28 mouse cellular contexts compared by ENCODE assay signal in the genomic region with DNA sequence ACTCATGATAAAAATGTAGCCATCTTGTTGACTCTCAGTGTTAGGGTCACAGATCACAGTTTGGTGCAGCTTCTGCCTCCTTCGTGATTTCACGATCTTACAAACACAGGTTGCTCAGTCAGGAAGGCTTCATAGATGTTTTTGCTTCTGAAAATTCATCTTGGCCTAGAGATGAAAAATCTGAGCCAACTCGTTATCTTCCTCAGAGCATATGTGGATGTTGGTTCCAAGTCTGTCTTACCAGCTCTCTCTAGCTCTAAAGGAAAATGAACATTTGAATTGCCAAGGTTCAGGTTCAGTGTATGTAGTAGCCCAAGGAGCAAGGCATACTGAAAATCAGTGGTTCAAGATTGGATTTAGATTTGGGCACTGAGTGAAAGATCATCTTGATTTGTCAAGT.
A peak's percentile ranks its signal among the peaks of the same experiment; 100 is the strongest.
DNase-seq lines count a peak whose midpoint lies in the region; ATAC-seq lines count a peak whose summit lies in the region.
"Had no signal": no experiment of that assay in that cellular context is flagged by ENCODE, and none has a peak within 500 bp of the region (broad histone marks: within the 10 kb centered on the region; RNA-seq: fewer than 3 reads in every experiment).

No protein-coding gene starts in this region.

- no peak for ATAC-seq in forebrain, embryonic 14.5 days
- ATAC-seq in forebrain, embryonic 16.5 days = no peak
- ATAC-seq in frontal cortex, adult (ENCODE audit: low TSS enrichment) = peak; percentile 88
- no peak for ATAC-seq in hindbrain, embryonic 13.5 days (ENCODE audit: low FRiP score)
- ATAC-seq: activated CD4-positive, CD25-positive, alpha-beta regulatory T cell, adult 4 months; hindbrain, postnatal 0 days; inflammation-experienced regulatory T-cells, adult 6 months; intestine, embryonic 16.5 days had no signal

- no peak overlapping the region for H3K9ac ChIP-seq in forebrain, embryonic 14.5 days (ENCODE audit: low read length)
- H3K9ac ChIP-seq in forebrain, embryonic 16.5 days (replicated peaks; ENCODE audit: low read depth, low read length) = no peak overlapping the region
- H3K9ac ChIP-seq in hindbrain, embryonic 13.5 days = no peak overlapping the region
- H3K9ac ChIP-seq: embryonic facial prominence, embryonic 13.5 days; heart, embryonic 12.5 days; heart, embryonic 15.5 days; hindbrain, embryonic 14.5 days had no signal

- H3K4me2 ChIP-seq in forebrain, embryonic 14.5 days (ENCODE audit: low read length) = no peak overlapping the region
- no peak overlapping the region for H3K4me2 ChIP-seq in forebrain, embryonic 16.5 days (ENCODE audit: low read length)
- no peak overlapping the region for H3K4me2 ChIP-seq in hindbrain, embryonic 13.5 days
- H3K4me2 ChIP-seq: embryonic facial prominence, embryonic 13.5 days; heart, embryonic 12.5 days; heart, embryonic 15.5 days; hindbrain, embryonic 14.5 days had no signal

- 82% methylated on average over 3 of the region's 3 CpGs for WGBS in forebrain, embryonic 14.5 days
- WGBS in forebrain, embryonic 16.5 days = 63% methylated on average over 3 of the region's 3 CpGs
- WGBS in hindbrain, embryonic 13.5 days = 87% methylated on average over 3 of the region's 3 CpGs

- no peak overlapping the region for H3K4me3 ChIP-seq in forebrain, embryonic 14.5 days (ENCODE audit: low read depth, low read length)
- H3K4me3 ChIP-seq in forebrain, embryonic 16.5 days (replicated peaks; ENCODE audit: low read length) = no peak overlapping the region
- H3K4me3 ChIP-seq in hindbrain, embryonic 13.5 days = no peak overlapping the region
- H3K4me3 ChIP-seq: embryonic facial prominence, embryonic 10.5 days; embryonic facial prominence, embryonic 13.5 days; erythroblast, embryonic 14.5 days; heart, embryonic 12.5 days; heart, embryonic 15.5 days; hindbrain, embryonic 10.5 days had no signal

- no peaks in the 10 kb centered on the region for H3K4me1 ChIP-seq in forebrain, embryonic 14.5 days (ENCODE audit: control insufficient read depth, insufficient read depth, low read length)
- H3K4me1 ChIP-seq in forebrain, embryonic 16.5 days (replicated peaks; ENCODE audit: control insufficient read depth, insufficient read depth, low read length) = no peaks in the 10 kb centered on the region
- no peaks in the 10 kb centered on the region for H3K4me1 ChIP-seq in hindbrain, embryonic 13.5 days (replicated peaks)
- H3K4me1 ChIP-seq: embryonic facial prominence, embryonic 10.5 days; embryonic facial prominence, embryonic 13.5 days; heart, embryonic 12.5 days; heart, embryonic 15.5 days; hindbrain, embryonic 10.5 days had no signal

- H3K9me3 ChIP-seq in forebrain, embryonic 14.5 days (replicated peaks; ENCODE audit: control insufficient read depth, low read length) = no peaks in the 10 kb centered on the region
- H3K9me3 ChIP-seq in forebrain, embryonic 16.5 days (ENCODE audit: control insufficient read depth, low read length) = no peaks in the 10 kb centered on the region
- no peaks in the 10 kb centered on the region for H3K9me3 ChIP-seq in hindbrain, embryonic 13.5 days
- H3K9me3 ChIP-seq: embryonic facial prominence, embryonic 10.5 days; embryonic facial prominence, embryonic 13.5 days; heart, embryonic 12.5 days; heart, embryonic 15.5 days; hindbrain, embryonic 10.5 days had no signal

- H3K27ac ChIP-seq in forebrain, embryonic 14.5 days (ENCODE audit: low read depth, low read length) = no peak overlapping the region
- H3K27ac ChIP-seq in forebrain, embryonic 16.5 days (ENCODE audit: low read length) = no peak overlapping the region
- no peak overlapping the region for H3K27ac ChIP-seq in hindbrain, embryonic 13.5 days
- H3K27ac ChIP-seq: embryonic facial prominence, embryonic 10.5 days; embryonic facial prominence, embryonic 13.5 days; heart, embryonic 15.5 days; hindbrain, embryonic 10.5 days; hindbrain, embryonic 14.5 days; hindbrain, postnatal 0 days had no signal

- no peaks in the 10 kb centered on the region for H3K36me3 ChIP-seq in forebrain, embryonic 14.5 days (ENCODE audit: control insufficient read depth, insufficient read depth, low read length)
- no peaks in the 10 kb centered on the region for H3K36me3 ChIP-seq in forebrain, embryonic 16.5 days (ENCODE audit: control insufficient read depth, insufficient read depth)
- H3K36me3 ChIP-seq in hindbrain, embryonic 13.5 days = no peaks in the 10 kb centered on the region
- H3K36me3 ChIP-seq: embryonic facial prominence, embryonic 10.5 days; embryonic facial prominence, embryonic 13.5 days; heart, embryonic 12.5 days; heart, embryonic 15.5 days; hindbrain, embryonic 10.5 days had no signal

- DNase-seq in forebrain, embryonic 14.5 days (ENCODE audit: low spot score) = peak; percentile 57
- DNase-seq in frontal cortex, postnatal 14 days (ENCODE audit: low spot score in 2 of 2) = no peak
- peak; percentile 2 for DNase-seq in right cerebral cortex, adult 18-20 months
- no peak for DNase-seq in right cerebral cortex, postnatal 25 days
- DNase-seq: adrenal gland, adult 8-10 months; adrenal gland, postnatal 36 days; cerebellum, adult 11-12 months; cerebellum, adult 8-10 months; cerebellum, postnatal 36 days; embryo, embryonic 11 days; gastrocnemius, postnatal 25 days; heart, adult 18-20 months; heart, postnatal 10 days; heart, postnatal 36 days had no signal

- H3K27me3 ChIP-seq in forebrain, embryonic 14.5 days (replicated peaks; ENCODE audit: control insufficient read depth, insufficient read depth, low read length) = no peaks in the 10 kb centered on the region
- no peaks in the 10 kb centered on the region for H3K27me3 ChIP-seq in forebrain, embryonic 16.5 days (replicated peaks; ENCODE audit: control insufficient read depth, insufficient read depth, low read length)
- no peaks in the 10 kb centered on the region for H3K27me3 ChIP-seq in hindbrain, embryonic 13.5 days
- H3K27me3 ChIP-seq: embryonic facial prominence, embryonic 13.5 days; heart, embryonic 12.5 days; heart, embryonic 15.5 days had no signal

Comparison
In these comparisons a context has a peak if more than half of its experiments do, and no peak if none do; other contexts are left out.
1. DNase-seq: peak in forebrain, embryonic 14.5 days (single experiment) and right cerebral cortex, adult 18-20 months (single experiment); none in frontal cortex, postnatal 14 days (0 of 2) and right cerebral cortex, postnatal 25 days (single experiment).